Mouse (Mus musculus) limb, embryonic 14.5 days (tissue): ENCODE results near the gene Gbf1. TPM values are rescaled to one million over a fixed set of nuclear protein-coding genes. Genes with fewer than 3 reads are reported as not detected.
"Not testable (repeated sequence)": the region's sequence is repeated elsewhere in the genome, so short reads cannot be mapped to it uniquely, and the experiment has no call there.

Experiments used
- ATAC-seq: fragments of 200-750 bp; cut with Nextera tagmentation; 2 replicates; pipeline ENCODE4 v1.8.0; 2017; ENCODE audit warnings: low read depth, moderate number of reproducible peaks, moderate TSS enrichment; ENCODE audit not compliant: low FRiP score
- DNase-seq: peaks from one replicate; pipeline ENCODE4 v3.0.0-alpha.2; 2015; ENCODE audit warnings: low spot score
- H3K27ac ChIP-seq: fragments of 300-500 bp; sonication (generic); replicated peaks from 2 replicates; pipeline ENCODE4 v1.5.1; 2014; ENCODE audit warnings: low read depth, mild to moderate bottlenecking, low read length, moderate library complexity, mixed read lengths
- H3K27me3 ChIP-seq: fragments of 300-500 bp; sonication (generic); 2 replicates; pipeline ENCODE4 v1.6.1; 2014; ENCODE audit warnings: low read length, mixed read lengths; ENCODE audit not compliant: control insufficient read depth, insufficient read depth
- H3K36me3 ChIP-seq: fragments of 300-500 bp; sonication (generic); 2 replicates; pipeline ENCODE4 v1.6.1; 2014; ENCODE audit warnings: mild to moderate bottlenecking, low read length, moderate library complexity, mixed read lengths; ENCODE audit not compliant: control insufficient read depth, insufficient read depth
- H3K4me1 ChIP-seq: fragments of 300-500 bp; sonication (generic); 2 replicates; pipeline ENCODE4 v1.6.1; 2014; ENCODE audit warnings: antibody characterized with exemption, low read length, mixed read lengths; ENCODE audit not compliant: control insufficient read depth, insufficient read depth
- H3K4me2 ChIP-seq: fragments of 300-500 bp; sonication (generic); replicated peaks from 2 replicates; pipeline ENCODE4 v1.6.1; 2014; ENCODE audit warnings: low read depth, mild to moderate bottlenecking, low read length, moderate library complexity; ENCODE audit not compliant: severe bottlenecking
- H3K4me3 ChIP-seq: fragments of 300-500 bp; sonication (generic); replicated peaks from 2 replicates; pipeline ENCODE4 v1.5.1; 2014; ENCODE audit warnings: low read length
- H3K9ac ChIP-seq: fragments of 300-500 bp; sonication (generic); 2 replicates; pipeline ENCODE4 v1.6.1; 2014; ENCODE audit warnings: mild to moderate bottlenecking, low read depth, low read length, moderate library complexity; ENCODE audit not compliant: severe bottlenecking
- H3K9me3 ChIP-seq: fragments of 300-500 bp; sonication (generic); 2 replicates; pipeline ENCODE4 v1.6.1; 2016; ENCODE audit warnings: low read length; ENCODE audit not compliant: control insufficient read depth
- POLR2A ChIP-seq: fragments of 200-500 bp; IDR thresholded peaks from 2 replicates; pipeline ENCODE4 v1.8.0; 2012; ENCODE audit warnings: inconsistent platforms, mild to moderate bottlenecking, moderate library complexity, borderline replicate concordance; ENCODE audit not compliant: insufficient read depth, insufficient read length; ENCODE audit errors: extremely low read depth
- whole genome bisulfite sequencing: fragments of 180-500 bp; shearing (Covaris S2); extraction: QIAGEN DNeasy Blood & Tissue Kit; methylation state at CpG from one replicate; pipeline ENCODE4 v1.1.7; 2014; 5-methylcytosine and 5-hydroxymethylcytosine counted together
- polyA plus RNA-seq, 2 experiments: library from polyadenylated mRNA; depleted of rRNA in 1 of 2; stranded (reverse) in 1 of 2; unstranded in 1 of 2; fragments of >200 nt; fragmentation: Nextera tagmentation in 1 of 2; extraction: Ambion mirVana in 1 of 2; gene quantifications; 2 replicates each; pipeline versions ENCODE4 v1.2.1 to v1.2.3; 2012 to 2014

Gbf1 gene
- polyA plus RNA-seq, 2 experiments = 66.8 to 92.1 TPM

GRCm38 (mm10) chr19:46114617-46115016 lies 37.7 kb upstream of the Gbf1 start:
- Histone ChIP-seq H3K36me3 (no peaks in the 10 kb centered on the region), H3K27me3 (no peaks in the 10 kb centered on the region), H3K9ac (no peak overlapping the region), H3K4me1 (no peaks in the 10 kb centered on the region), H3K4me3 (no peak overlapping the region), H3K9me3 (no peaks in the 10 kb centered on the region), H3K27ac (no peak overlapping the region), H3K4me2 (no peak overlapping the region)
- no peak for TF ChIP-seq POLR2A
- 57% methylated on average over 4 of the region's 4 CpGs for WGBS
- ATAC-seq = no peak
- no peak for DNase-seq

- WGBS = 82% methylated on average over 3 of the region's 3 CpGs
- no peaks in the 10 kb centered on the region for H3K27me3 ChIP-seq
- DNase-seq (no peak), ATAC-seq (no peak)
- H3K9me3 ChIP-seq = no peaks in the 10 kb centered on the region
- no peaks in the 10 kb centered on the region for H3K36me3 ChIP-seq
- no peak overlapping the region for H3K4me3 ChIP-seq
- no peak for TF ChIP-seq POLR2A
- H3K4me1 ChIP-seq = no peaks in the 10 kb centered on the region
- H3K9ac ChIP-seq = no peak overlapping the region
- H3K27ac ChIP-seq = no peak overlapping the region
- no peak overlapping the region for H3K4me2 ChIP-seq
Measured at GRCm38 (mm10) chr19:46119458-46119857, 32.9 kb upstream of the Gbf1 start.

GRCm38 (mm10) chr19:46120872-46121271 lies 31.4 kb upstream of the Gbf1 start:
- ATAC-seq = no peak
- H3K9ac ChIP-seq = no peak overlapping the region
- no peak overlapping the region for H3K27ac ChIP-seq
- H3K27me3 ChIP-seq = no peaks in the 10 kb centered on the region
- no peak overlapping the region for H3K4me3 ChIP-seq
- no peak for DNase-seq
- no peaks in the 10 kb centered on the region for H3K36me3 ChIP-seq
- no peaks in the 10 kb centered on the region for H3K4me1 ChIP-seq
- WGBS = 65% methylated on average over 6 of the region's 6 CpGs
- no peak overlapping the region for H3K4me2 ChIP-seq
- no peak for TF ChIP-seq POLR2A
- H3K9me3 ChIP-seq = no peaks in the 10 kb centered on the region

GRCm38 (mm10) chr19:46123876-46124275 lies 28.4 kb upstream of the Gbf1 start:
- no peak for TF ChIP-seq POLR2A
- no peaks in the 10 kb centered on the region for H3K36me3 ChIP-seq
- H3K9ac ChIP-seq = no peak overlapping the region
- no peaks in the 10 kb centered on the region for H3K9me3 ChIP-seq
- H3K4me3 ChIP-seq = no peak overlapping the region
- H3K27me3 ChIP-seq = no peaks in the 10 kb centered on the region
- ATAC-seq = no peak
- no peaks in the 10 kb centered on the region for H3K4me1 ChIP-seq
- DNase-seq = no peak
- H3K27ac ChIP-seq = no peak overlapping the region
- H3K4me2 ChIP-seq = no peak overlapping the region
- WGBS = 84% methylated on average over 3 of the region's 3 CpGs

- DNase-seq (no peak), ATAC-seq (no peak)
- TF ChIP-seq POLR2A = no peak
- Histone ChIP-seq H3K4me2 (no peak overlapping the region), H3K9me3 (no peaks in the 10 kb centered on the region), H3K36me3 (no peaks in the 10 kb centered on the region), H3K9ac (no peak overlapping the region), H3K4me1 (no peaks in the 10 kb centered on the region), H3K4me3 (no peak overlapping the region), H3K27ac (no peak overlapping the region), H3K27me3 (no peaks in the 10 kb centered on the region)
Measured at GRCm38 (mm10) chr19:46124651-46125050, 27.7 kb upstream of the Gbf1 start.

GRCm38 (mm10) chr19:46126301-46126700 lies 26.0 kb upstream of the Gbf1 start:
- no peak for TF ChIP-seq POLR2A
- H3K27me3 ChIP-seq = peaks cover 12% of the 10 kb centered on the region
- H3K9me3 ChIP-seq = no peaks in the 10 kb centered on the region
- H3K4me1 ChIP-seq = no peaks in the 10 kb centered on the region
- no peak overlapping the region for H3K9ac ChIP-seq
- no peak for DNase-seq
- H3K4me3 ChIP-seq = no peak overlapping the region
- no peaks in the 10 kb centered on the region for H3K36me3 ChIP-seq
- H3K27ac ChIP-seq = no peak overlapping the region
- 94% methylated on average over 4 of the region's 4 CpGs for WGBS
- ATAC-seq = no peak
- no peak overlapping the region for H3K4me2 ChIP-seq

- H3K4me2 ChIP-seq, H3K4me3 ChIP-seq, H3K9ac ChIP-seq, H3K4me1 ChIP-seq, DNase-seq, H3K9me3 ChIP-seq, H3K36me3 ChIP-seq, ATAC-seq, H3K27ac ChIP-seq: not testable (repeated sequence)
- WGBS = 76% methylated on average over 5 of the region's 6 CpGs
- peaks cover 44% of the 10 kb centered on the region for H3K27me3 ChIP-seq
Measured at GRCm38 (mm10) chr19:46129737-46130136, 22.6 kb upstream of the Gbf1 start.
